Mouse (Mus musculus): ENCODE measurements at regions not wholly inside any gene's neighbourhood (a gene's known extent, or its start where the extent isn't known, plus 50 kb on each side); places are given as distances from the start of the nearest gene placed in this dataset.
A peak's percentile ranks its signal among the peaks of the same experiment; 100 is the strongest.

DNA sequence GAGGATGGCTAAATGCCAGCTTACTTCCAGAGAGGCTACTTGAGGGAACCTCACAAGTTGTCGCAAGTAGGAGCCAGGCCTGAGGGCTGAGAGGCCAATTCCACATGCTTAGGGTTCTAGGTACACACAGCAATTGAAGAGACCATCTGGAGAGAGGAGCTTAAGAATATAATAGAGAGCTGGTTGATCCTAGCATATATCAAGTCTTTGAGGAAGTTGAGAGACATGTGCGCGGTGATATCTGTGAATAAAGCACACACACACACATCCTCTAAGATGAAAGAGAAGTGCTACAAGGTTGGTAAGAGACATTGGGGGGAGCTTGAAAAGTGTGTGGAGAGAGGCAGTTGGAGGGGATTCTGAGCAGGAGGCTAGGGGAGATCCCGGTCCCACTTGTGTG, 189.5 kb downstream of the Zfp462 start:
- H3K36me3 ChIP-seq (ENCODE audit: control insufficient read depth, insufficient read depth, low read length) = no peaks in the 10 kb centered on the region
- ATAC-seq (no peak), DNase-seq (ENCODE audit: low spot score) (no peak)
- H3K9ac ChIP-seq (ENCODE audit: low read length) = no peak overlapping the region
- H3K4me2 ChIP-seq (ENCODE audit: low read length) = no peak overlapping the region
- no peak overlapping the region for H3K27ac ChIP-seq (ENCODE audit: low read depth, low read length)
- no peaks in the 10 kb centered on the region for H3K9me3 ChIP-seq (replicated peaks; ENCODE audit: control insufficient read depth, low read length)
- no peaks in the 10 kb centered on the region for H3K27me3 ChIP-seq (replicated peaks; ENCODE audit: control insufficient read depth, insufficient read depth, low read length)
- peaks cover 4% of the 10 kb centered on the region; the same call in 1 of the 2 replicates for H3K4me1 ChIP-seq (ENCODE audit: control insufficient read depth, insufficient read depth, low read length)
- 92% methylated on average over 4 of the region's 4 CpGs for WGBS
- no peak overlapping the region for H3K4me3 ChIP-seq (ENCODE audit: low read depth, low read length)

DNA sequence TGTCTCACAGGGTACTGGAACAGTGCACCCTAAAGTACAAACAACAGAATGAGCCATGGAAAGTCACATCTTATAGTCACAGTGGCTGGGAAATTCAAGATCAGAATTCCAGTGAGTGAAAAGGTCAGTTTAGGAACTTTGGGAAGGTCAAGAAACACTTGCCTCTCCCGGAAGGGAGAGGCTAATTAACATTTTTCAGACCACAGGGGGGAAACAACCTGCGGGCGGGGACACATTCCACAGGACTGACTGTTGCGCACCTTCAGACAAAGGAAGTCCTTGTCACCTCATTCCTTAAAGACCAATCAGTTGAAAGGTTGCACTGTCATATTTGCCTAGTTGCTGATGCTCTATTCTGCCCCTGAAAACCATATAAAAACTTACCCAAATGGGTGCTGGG, 189.9 kb downstream of the Zfp462 start:
- Histone ChIP-seq H3K4me3 (ENCODE audit: low read depth, low read length) (no peak overlapping the region), H3K36me3 (ENCODE audit: control insufficient read depth, insufficient read depth, low read length) (no peaks in the 10 kb centered on the region), H3K27ac (ENCODE audit: low read depth, low read length) (no peak overlapping the region), H3K4me2 (ENCODE audit: low read length) (no peak overlapping the region), H3K9me3 (replicated peaks; ENCODE audit: control insufficient read depth, low read length) (no peaks in the 10 kb centered on the region), H3K4me1 (ENCODE audit: control insufficient read depth, insufficient read depth, low read length) (peaks cover 4% of the 10 kb centered on the region; the same call in 1 of the 2 replicates), H3K27me3 (replicated peaks; ENCODE audit: control insufficient read depth, insufficient read depth, low read length) (no peaks in the 10 kb centered on the region), H3K9ac (ENCODE audit: low read length) (no peak overlapping the region)
- ATAC-seq = no peak
- 49% methylated on average over 4 of the region's 4 CpGs for WGBS
- no peak for DNase-seq (ENCODE audit: low spot score)

DNA sequence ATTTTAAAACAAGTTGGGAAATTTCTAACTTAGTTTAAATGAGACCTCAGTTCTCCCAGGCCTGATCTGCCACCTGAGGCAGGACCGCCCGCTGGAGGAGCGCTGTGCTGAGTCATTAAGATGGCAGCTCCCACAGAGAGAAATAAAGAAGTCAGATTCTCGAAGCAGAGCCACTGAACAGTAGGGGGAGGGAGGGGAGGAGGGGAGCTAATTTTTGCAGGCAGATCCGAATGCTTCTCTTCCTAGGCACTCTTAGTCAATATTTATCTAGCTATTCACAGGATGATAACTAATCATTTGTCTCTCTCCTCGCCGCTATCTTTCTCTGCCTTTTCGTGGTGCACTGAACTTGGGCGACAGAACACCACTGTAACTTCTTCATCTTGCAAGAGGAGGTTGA, 191.4 kb downstream of the Zfp462 start:
- H3K27me3 ChIP-seq (replicated peaks; ENCODE audit: control insufficient read depth, insufficient read depth, low read length) = no peaks in the 10 kb centered on the region
- DNase-seq (ENCODE audit: low spot score) (peak; percentile 41), ATAC-seq (no peak)
- 6% methylated on average over 9 of the region's 9 CpGs for WGBS
- no peak overlapping the region for H3K9ac ChIP-seq (ENCODE audit: low read length)
- H3K9me3 ChIP-seq (replicated peaks; ENCODE audit: control insufficient read depth, low read length) = no peaks in the 10 kb centered on the region
- no peak overlapping the region for H3K4me3 ChIP-seq (ENCODE audit: low read depth, low read length)
- peaks cover 4% of the 10 kb centered on the region; the same call in 1 of the 2 replicates for H3K4me1 ChIP-seq (ENCODE audit: control insufficient read depth, insufficient read depth, low read length)
- H3K4me2 ChIP-seq (ENCODE audit: low read length) = no peak overlapping the region
- H3K27ac ChIP-seq (ENCODE audit: low read depth, low read length) = no peak overlapping the region
- H3K36me3 ChIP-seq (ENCODE audit: control insufficient read depth, insufficient read depth, low read length) = no peaks in the 10 kb centered on the region

DNA sequence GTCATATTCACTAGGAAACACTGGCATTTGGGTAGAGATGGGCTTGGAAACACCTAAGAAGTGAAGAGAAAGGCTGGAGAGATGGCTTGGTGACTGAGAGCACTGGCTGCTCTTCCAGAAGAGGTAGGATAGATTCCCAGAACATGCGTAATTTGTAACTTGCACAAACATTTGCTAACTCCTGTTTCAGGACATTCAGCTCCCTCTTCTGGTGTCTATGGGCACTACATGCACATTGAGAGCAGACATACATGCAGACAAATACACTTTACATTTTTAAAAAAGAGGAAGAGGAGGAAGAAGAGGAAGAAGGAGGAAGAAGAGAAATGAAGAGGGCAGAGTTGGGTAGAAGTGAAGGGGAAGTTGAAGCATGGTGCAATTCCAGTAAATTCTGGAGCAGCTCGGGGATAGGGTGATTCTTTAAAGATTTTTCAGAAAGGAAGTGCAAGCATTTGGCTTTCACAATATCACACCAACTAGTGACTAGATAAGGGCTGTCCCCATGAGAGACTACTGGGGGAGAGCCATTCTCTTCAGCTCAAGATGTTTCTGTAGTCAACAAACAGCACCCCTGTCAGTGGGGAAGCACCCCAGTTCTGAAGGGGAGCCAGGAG, 193.0 kb downstream of the Zfp462 start:
- H3K9ac ChIP-seq (ENCODE audit: low read length) = no peak overlapping the region
- H3K27ac ChIP-seq (ENCODE audit: low read depth, low read length) = no peak overlapping the region
- no peak overlapping the region for H3K4me2 ChIP-seq (ENCODE audit: low read length)
- H3K36me3 ChIP-seq (ENCODE audit: control insufficient read depth, insufficient read depth, low read length) = no peaks in the 10 kb centered on the region
- WGBS = 92% methylated on average over 2 of the region's 2 CpGs
- no peaks in the 10 kb centered on the region for H3K27me3 ChIP-seq (replicated peaks; ENCODE audit: control insufficient read depth, insufficient read depth, low read length)
- peaks cover 4% of the 10 kb centered on the region; the same call in 1 of the 2 replicates for H3K4me1 ChIP-seq (ENCODE audit: control insufficient read depth, insufficient read depth, low read length)
- ATAC-seq = no peak
- H3K4me3 ChIP-seq (ENCODE audit: low read depth, low read length) = no peak overlapping the region
- no peaks in the 10 kb centered on the region for H3K9me3 ChIP-seq (replicated peaks; ENCODE audit: control insufficient read depth, low read length)
- DNase-seq (ENCODE audit: low spot score) = no peak

GRCm38 (mm10) chr4:55141317-55141716, 196.5 kb downstream of the Zfp462 start:
- Histone ChIP-seq H3K9me3 (replicated peaks; ENCODE audit: control insufficient read depth, low read length) (no peaks in the 10 kb centered on the region), H3K4me2 (ENCODE audit: low read length) (no peak overlapping the region), H3K27me3 (replicated peaks; ENCODE audit: control insufficient read depth, insufficient read depth, low read length) (no peaks in the 10 kb centered on the region), H3K9ac (ENCODE audit: low read length) (no peak overlapping the region), H3K27ac (ENCODE audit: low read depth, low read length) (no peak overlapping the region), H3K4me3 (ENCODE audit: low read depth, low read length) (no peak overlapping the region), H3K36me3 (ENCODE audit: control insufficient read depth, insufficient read depth, low read length) (no peaks in the 10 kb centered on the region), H3K4me1 (ENCODE audit: control insufficient read depth, insufficient read depth, low read length) (peaks cover 2% of the 10 kb centered on the region; the same call in 1 of the 2 replicates)
- DNase-seq (ENCODE audit: low spot score) = no peak
- no peak for ATAC-seq

GRCm38 (mm10) chr4:55141923-55142732, 197.3 kb downstream of the Zfp462 start:
- no peaks in the 10 kb centered on the region for H3K4me1 ChIP-seq (ENCODE audit: control insufficient read depth, insufficient read depth, low read length)
- no peaks in the 10 kb centered on the region for H3K9me3 ChIP-seq (replicated peaks; ENCODE audit: control insufficient read depth, low read length)
- no peaks in the 10 kb centered on the region for H3K36me3 ChIP-seq (ENCODE audit: control insufficient read depth, insufficient read depth, low read length)
- H3K4me2 ChIP-seq (ENCODE audit: low read length) = no peak overlapping the region
- H3K4me3 ChIP-seq (ENCODE audit: low read depth, low read length) = no peak overlapping the region
- no peak for ATAC-seq
- H3K27ac ChIP-seq (ENCODE audit: low read depth, low read length) = no peak overlapping the region
- no peaks in the 10 kb centered on the region for H3K27me3 ChIP-seq (replicated peaks; ENCODE audit: control insufficient read depth, insufficient read depth, low read length)
- no peak for DNase-seq (ENCODE audit: low spot score)
- H3K9ac ChIP-seq (ENCODE audit: low read length) = no peak overlapping the region
- 85% methylated on average over 8 of the region's 8 CpGs for WGBS

DNA sequence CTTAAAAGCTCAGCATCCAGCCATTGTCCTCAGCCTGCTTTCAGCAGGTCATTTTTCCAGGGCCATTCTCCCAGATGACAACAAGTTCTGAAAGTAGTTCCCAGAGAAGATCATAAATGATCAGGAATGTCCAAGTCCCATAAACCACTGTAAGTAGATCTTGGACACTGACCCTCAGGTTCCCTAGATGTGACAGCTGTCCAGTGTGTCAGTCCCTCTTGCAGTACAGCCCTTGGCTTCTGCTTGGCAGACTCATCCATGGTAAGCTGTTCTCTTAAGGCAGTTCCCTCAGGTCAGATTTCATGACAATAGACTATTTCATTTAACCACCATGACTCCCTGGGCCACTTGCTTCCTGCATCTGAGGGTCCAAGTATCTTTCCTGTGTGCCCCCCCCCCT, 198.6 kb downstream of the Zfp462 start:
- H3K4me3 ChIP-seq (ENCODE audit: low read depth, low read length) = no peak overlapping the region
- no peaks in the 10 kb centered on the region for H3K27me3 ChIP-seq (replicated peaks; ENCODE audit: control insufficient read depth, insufficient read depth, low read length)
- no peak for ATAC-seq
- H3K9me3 ChIP-seq (replicated peaks; ENCODE audit: control insufficient read depth, low read length) = no peaks in the 10 kb centered on the region
- no peak overlapping the region for H3K4me2 ChIP-seq (ENCODE audit: low read length)
- H3K36me3 ChIP-seq (ENCODE audit: control insufficient read depth, insufficient read depth, low read length) = no peaks in the 10 kb centered on the region
- no peak overlapping the region for H3K27ac ChIP-seq (ENCODE audit: low read depth, low read length)
- H3K9ac ChIP-seq (ENCODE audit: low read length) = no peak overlapping the region
- DNase-seq (ENCODE audit: low spot score) = no peak
- no peaks in the 10 kb centered on the region for H3K4me1 ChIP-seq (ENCODE audit: control insufficient read depth, insufficient read depth, low read length)

- 31% methylated on average over 1 of the region's 1 CpGs for WGBS
- no peak overlapping the region for H3K4me3 ChIP-seq (ENCODE audit: low read depth, low read length)
- no peaks in the 10 kb centered on the region for H3K27me3 ChIP-seq (replicated peaks; ENCODE audit: control insufficient read depth, insufficient read depth, low read length)
- no peak overlapping the region for H3K27ac ChIP-seq (ENCODE audit: low read depth, low read length)
- H3K9me3 ChIP-seq (replicated peaks; ENCODE audit: control insufficient read depth, low read length) = no peaks in the 10 kb centered on the region
- no peak overlapping the region for H3K9ac ChIP-seq (ENCODE audit: low read length)
- DNase-seq (ENCODE audit: low spot score) (no peak), ATAC-seq (no peak)
- H3K4me2 ChIP-seq (ENCODE audit: low read length) = no peak overlapping the region
- H3K36me3 ChIP-seq (ENCODE audit: control insufficient read depth, insufficient read depth, low read length) = no peaks in the 10 kb centered on the region
- H3K4me1 ChIP-seq (ENCODE audit: control insufficient read depth, insufficient read depth, low read length) = no peaks in the 10 kb centered on the region
Measured at GRCm38 (mm10) chr4:55144995-55145394, 200.1 kb downstream of the Zfp462 start.

DNA sequence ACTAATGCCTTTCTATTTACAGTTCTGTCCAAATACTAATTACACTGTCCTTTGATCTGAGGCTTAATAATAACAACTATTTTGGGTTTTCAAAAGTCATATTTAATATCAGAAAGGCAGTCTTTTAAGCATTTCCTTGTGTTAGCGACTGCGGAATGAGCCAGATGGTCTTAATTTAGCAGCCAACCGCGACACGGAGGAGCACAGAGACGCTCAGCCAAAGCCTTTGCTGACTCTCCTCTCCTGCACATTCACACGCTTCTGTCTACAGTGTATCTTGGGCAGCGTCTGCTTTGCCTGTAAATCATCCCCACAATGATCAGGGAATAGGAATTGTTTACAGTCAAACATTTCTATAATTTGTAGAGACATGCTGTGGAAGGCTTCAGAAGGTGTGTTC, 201.1 kb downstream of the Zfp462 start:
- no peaks in the 10 kb centered on the region for H3K9me3 ChIP-seq (replicated peaks; ENCODE audit: control insufficient read depth, low read length)
- 50% methylated on average over 8 of the region's 8 CpGs for WGBS
- DNase-seq (ENCODE audit: low spot score) (peak; percentile 59), ATAC-seq (no peak; the same call in 1 of the 2 replicates)
- H3K4me3 ChIP-seq (ENCODE audit: low read depth, low read length) = no peak overlapping the region
- no peak overlapping the region for H3K4me2 ChIP-seq (ENCODE audit: low read length)
- no peak overlapping the region for H3K27ac ChIP-seq (ENCODE audit: low read depth, low read length)
- no peaks in the 10 kb centered on the region for H3K4me1 ChIP-seq (ENCODE audit: control insufficient read depth, insufficient read depth, low read length)
- no peaks in the 10 kb centered on the region for H3K36me3 ChIP-seq (ENCODE audit: control insufficient read depth, insufficient read depth, low read length)
- no peaks in the 10 kb centered on the region for H3K27me3 ChIP-seq (replicated peaks; ENCODE audit: control insufficient read depth, insufficient read depth, low read length)
- H3K9ac ChIP-seq (ENCODE audit: low read length) = no peak overlapping the region

Measured in forebrain, embryonic 14.5 days (tissue).